Mouse (Mus musculus) erythroid progenitor cell, adult 5-6 weeks (primary cell): ENCODE results near the gene Sall4. TPM values are rescaled to one million over a fixed set of nuclear protein-coding genes. Genes with fewer than 3 reads are reported as not detected.

Experiments
- ATAC-seq: replicated peaks from 2 replicates; pipeline ENCODE4 v1.8.0; 2016; ENCODE audit warnings: moderate number of reproducible peaks, mild to moderate bottlenecking, moderate TSS enrichment, inconsistent platforms; ENCODE audit not compliant: poor library complexity, low FRiP score, severe bottlenecking
- total RNA-seq, 2 experiments: library from RNA; stranded (forward) in 1 of 2; stranded (reverse) in 1 of 2; fragments of 150-400 nt in 1 of 2; fragments of 186-747, 209-891 nt in 1 of 2; gene quantifications; 2 replicates each; pipeline versions ENCODE4 v1.2.3 to v1.2.4; 2015 to 2017; ENCODE audit warnings: low replicate concordance in 2 of 2

The Sall4 gene
- total RNA-seq, 2 experiments from 2014 or later = not detected

DNA sequence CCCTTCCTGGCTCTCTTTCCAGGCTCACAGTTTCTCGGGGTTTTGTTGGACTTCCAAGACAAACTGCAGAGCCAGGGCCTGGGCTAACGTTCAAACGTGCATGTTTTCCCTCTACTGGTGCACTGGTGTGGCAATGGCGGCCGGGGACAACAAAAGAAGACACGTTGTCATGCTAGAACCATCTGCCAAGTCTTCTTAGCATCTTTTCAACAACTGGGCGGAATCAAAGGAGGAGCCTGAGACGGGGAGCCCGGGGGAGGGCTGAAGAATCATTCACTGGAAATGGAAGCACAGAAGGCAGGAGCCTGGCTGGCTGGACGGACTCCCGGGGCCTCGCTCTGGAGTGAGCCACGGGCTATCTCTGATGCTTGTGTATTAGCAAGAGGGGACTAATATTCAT lies 65.5 kb downstream of the Sall4 start:
- no peak for ATAC-seq

Other genes with a start within 250 kb of the Sall4 start
- 2.5 and 3.8 TPM in 2 replicates for gene Nfatc2, start 166.3 kb downstream of the Sall4 start, total RNA-seq (2015; ENCODE audit: low replicate concordance)
- 0.13 and 0.61 TPM in 2 replicates for gene Nfatc2, start 166.3 kb downstream of the Sall4 start, total RNA-seq (2017; ENCODE audit: low replicate concordance)
- not detected in 2 replicates for gene Atp9a, start 25.5 kb downstream of the Sall4 start, total RNA-seq (2015; ENCODE audit: low replicate concordance)
- gene Atp9a, start 25.5 kb downstream of the Sall4 start, total RNA-seq (2017; ENCODE audit: low replicate concordance) = 0.13 TPM in 1 of 2 replicates, not detected in the other
- 2.9 and 11.2 TPM in 2 replicates for gene Zfp64, start 187.6 kb upstream of the Sall4 start, total RNA-seq (2015; ENCODE audit: low replicate concordance)
- gene Zfp64, start 187.6 kb upstream of the Sall4 start, total RNA-seq (2017; ENCODE audit: low replicate concordance) = 2.2 and 8.5 TPM in 2 replicates